Mouse (Mus musculus) spleen, postnatal 10 days (tissue): Measurements from ENCODE around the gene Pnmt.

Source experiments
- DNase-seq, 2 experiments: peaks; one replicate each; pipeline ENCODE4 v3.0.0; 2021 to 2022; ENCODE audit warnings: low spot score in 2 of 2

The Pnmt gene

DNA sequence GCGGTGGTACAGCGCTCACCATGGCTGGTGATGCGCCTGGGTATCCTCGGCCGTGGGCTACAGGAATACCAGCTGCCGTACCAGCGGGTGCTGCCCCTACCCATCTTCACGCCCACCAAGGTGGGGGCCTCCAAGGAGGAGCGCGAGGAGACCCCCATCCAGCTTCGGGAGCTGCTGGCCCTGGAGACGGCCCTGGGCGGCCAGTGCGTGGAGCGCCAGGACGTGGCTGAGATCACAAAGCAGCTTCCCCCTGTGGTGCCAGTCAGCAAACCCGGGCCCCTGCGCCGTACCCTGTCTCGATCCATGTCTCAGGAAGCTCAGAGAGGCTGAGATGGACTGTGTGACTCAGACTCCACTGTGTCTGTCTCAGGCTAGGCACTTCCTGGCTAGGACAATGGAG lies 2.0 kb upstream of the Pnmt start:
- no peak for DNase-seq

GRCm38 (mm10) chr11:98384721-98385637 lies 1.3 kb upstream of the Pnmt start:
- DNase-seq = no peak

- peak in 1 of 2 experiments; percentile 15 for DNase-seq
These were observed 346 bp downstream of the Pnmt start for GRCm38 (mm10) chr11:98386596-98386995.

GRCm38 (mm10) chr11:98387056-98387577 lies 867 bp downstream of the Pnmt start:
- DNase-seq = no peak

DNA sequence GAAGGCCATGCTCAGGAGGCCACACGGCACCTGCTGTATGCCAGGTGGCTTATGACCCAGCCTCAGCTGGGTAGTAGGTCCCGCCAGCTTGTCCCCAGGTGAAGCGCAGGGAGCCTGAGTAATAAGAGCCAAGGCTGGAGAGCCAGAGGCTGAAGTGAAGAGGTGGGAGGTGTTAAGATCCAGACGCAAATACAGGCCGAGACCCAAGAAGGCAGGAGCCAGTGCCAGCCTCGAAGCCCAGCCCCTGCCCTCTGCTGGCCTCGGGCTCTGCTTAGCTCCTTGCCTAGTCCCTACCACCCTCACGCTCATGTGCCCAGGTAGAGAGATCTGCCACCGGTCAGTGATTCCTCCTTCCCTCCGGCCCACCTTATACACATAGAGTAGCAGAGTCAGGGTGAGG lies 2.0 kb downstream of the Pnmt start:
- peak in 1 of 2 experiments; percentile 11 for DNase-seq

DNA sequence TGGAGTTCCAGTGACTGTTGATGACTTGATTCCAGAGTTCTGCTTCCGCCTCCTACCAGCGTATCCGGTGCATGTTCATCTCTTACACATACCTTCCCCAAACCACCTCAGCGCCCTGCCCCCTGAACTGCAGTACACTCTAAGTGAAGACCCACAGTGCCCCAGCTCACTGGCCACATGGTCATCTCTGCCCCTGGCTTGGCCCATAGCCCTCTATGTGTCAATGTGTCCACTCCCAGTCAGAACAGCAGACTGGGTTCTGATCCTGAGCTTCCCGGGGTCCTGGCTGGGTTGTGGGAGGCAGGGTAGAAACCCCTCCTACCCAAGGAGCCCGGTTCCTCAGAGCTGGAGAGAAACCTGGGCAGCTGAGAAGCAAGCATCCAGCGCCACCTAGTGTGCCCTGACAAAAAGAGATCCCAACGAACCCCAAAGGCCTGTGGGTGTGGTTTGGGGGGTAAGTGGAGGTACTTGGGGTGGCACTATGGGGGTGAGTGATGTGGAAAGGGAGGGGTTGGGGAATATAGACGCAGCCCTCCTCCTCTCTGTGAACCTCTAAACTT lies 3.1 kb downstream of the Pnmt start:
- peak in 1 of 2 experiments; percentile 73 for DNase-seq

DNA sequence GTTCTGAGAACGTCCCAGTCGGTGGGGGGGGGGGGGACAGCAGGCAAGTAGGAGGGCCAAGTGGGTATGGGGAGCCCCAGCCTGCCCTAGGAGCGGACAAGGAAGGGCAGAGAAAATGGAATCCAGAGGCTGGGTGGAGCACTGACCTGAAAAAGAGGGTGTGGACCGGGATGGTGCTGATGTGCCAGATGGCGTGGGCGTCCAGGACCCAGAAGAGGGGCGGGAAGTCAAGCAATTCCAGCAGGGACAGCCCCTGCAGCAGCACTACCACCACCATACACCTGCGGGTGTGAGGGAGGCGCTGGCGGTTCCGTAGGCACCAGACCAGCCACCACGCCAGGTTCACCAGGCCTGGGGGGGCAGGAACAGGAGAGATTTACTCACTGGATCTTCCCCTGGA lies 3.9 kb downstream of the Pnmt start:
- no peak for DNase-seq

GRCm38 (mm10) chr11:98392034-98392433 lies 5.8 kb downstream of the Pnmt start:
- no peak for DNase-seq

GRCm38 (mm10) chr11:98392645-98393044 lies 6.4 kb downstream of the Pnmt start:
- DNase-seq = peak; percentile 33 to 55

DNA sequence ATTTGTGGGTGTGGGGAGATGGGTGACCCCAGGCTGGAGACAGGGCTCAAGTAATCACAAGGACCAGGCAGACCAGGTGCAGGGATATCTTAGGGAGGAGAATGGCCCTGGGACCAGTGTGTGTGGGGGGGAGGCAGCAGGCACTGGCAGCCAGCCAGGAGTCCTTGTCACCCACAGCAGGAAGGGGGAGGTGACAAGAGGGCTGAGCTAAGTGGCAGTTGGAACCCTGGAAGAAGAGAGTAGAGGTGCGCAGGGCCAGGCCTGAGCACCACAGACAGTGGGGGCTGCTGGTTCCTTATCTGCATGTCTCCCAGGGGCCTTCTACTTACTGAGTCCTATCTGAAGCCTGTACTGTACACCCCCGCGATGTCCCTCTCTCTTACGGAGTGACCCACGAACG lies 7.1 kb downstream of the Pnmt start:
- peak; percentile 53 to 78 for DNase-seq

- DNase-seq = no peak
These were observed 8.1 kb downstream of the Pnmt start for GRCm38 (mm10) chr11:98394301-98394700.

GRCm38 (mm10) chr11:98395041-98395440 lies 8.8 kb downstream of the Pnmt start:
- DNase-seq = peak in 1 of 2 experiments; percentile 42

GRCm38 (mm10) chr11:98397946-98398345 lies 11.7 kb downstream of the Pnmt start:
- no peak for DNase-seq

DNA sequence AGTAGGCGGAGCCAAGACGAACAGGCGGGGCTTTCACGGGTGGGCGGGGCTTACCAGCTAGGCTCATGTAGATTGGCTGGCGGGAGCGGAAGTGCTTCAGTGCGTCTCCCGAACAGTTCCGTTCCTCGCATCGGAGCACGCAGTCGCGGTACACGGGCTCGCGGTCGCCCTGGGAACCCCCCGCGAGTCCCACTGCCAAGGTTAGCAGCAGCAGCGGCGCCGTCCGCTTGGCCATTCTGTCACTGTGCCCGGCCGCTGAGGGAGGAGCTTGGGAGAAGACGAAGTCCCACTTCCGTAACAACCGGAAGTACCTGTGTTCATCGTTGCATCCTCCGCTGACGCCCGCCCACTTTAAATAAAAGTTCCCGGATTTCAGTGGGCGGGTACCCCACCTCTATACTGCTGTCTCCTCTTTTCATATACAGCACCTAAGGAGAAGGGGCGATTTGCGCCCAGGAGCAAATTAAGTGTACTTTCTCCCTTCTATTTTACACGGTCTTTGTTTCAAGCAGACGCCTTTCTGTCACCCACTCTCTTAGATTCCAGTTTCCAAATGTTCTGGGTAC lies 14.0 kb downstream of the Pnmt start, which contains the start of gene Pgap3:
Gene Pgap3, minus strand, starts transcription at position 330 of the 566 bp plus-strand sequence.
- DNase-seq = peak; percentile 86 to 89

DNA sequence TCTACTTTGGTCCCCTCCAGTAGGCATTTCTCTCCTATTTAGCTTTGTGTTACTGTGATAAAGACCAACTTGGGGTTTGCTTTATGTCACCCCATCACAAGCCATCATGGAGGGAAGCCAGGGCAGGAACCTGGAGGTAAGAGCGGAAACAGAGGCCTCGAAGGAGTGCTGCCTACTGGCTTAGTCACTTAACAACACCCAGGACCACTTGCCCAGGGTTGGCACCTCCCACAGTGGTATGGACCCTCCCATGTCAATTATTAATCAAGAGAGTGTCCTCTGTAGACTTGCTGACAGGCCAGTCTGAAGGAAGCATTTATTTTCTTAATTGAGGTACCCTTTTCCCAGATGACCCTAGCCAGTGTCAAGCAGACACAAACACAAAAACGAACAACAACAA lies 14.6 kb downstream of the Pnmt start:
- DNase-seq = no peak

- DNase-seq = no peak
These were observed 20.4 kb downstream of the Pnmt start for GRCm38 (mm10) chr11:98406621-98407020.

GRCm38 (mm10) chr11:98408872-98409271 lies 22.6 kb downstream of the Pnmt start:
- no peak for DNase-seq

GRCm38 (mm10) chr11:98409341-98409822 lies 23.1 kb downstream of the Pnmt start:
- no peak for DNase-seq

- no peak for DNase-seq
These were observed 26.1 kb downstream of the Pnmt start, which contains the start of gene Erbb2 for GRCm38 (mm10) chr11:98412273-98412796. Gene Erbb2 (plus strand): TSS chr11:98412470.

DNA sequence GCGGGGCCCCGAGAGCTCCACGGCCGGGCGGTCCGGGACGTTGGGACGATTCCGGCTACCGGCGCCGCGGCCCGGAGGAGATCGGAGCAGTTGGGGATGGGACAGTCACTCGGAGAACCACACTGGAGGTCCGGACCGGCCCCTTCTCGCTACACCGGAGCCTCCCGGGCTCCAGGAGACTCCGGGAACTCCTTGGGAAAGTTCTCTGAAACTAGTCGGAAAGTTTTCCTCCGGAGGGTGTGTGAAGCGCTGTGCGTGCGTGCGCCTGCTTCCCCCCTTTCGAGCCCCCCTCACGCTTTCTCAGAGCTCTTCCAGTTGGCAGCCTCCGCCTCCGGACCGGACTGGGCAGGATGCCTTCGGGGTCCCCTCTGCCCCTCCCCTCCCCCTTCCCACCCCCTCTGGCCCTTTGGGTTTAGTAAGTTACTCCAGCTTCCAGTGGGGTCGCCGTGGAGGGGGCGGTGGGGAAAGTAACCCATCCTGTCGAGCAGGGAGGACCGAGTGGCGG lies 26.6 kb downstream of the Pnmt start:
- no peak for DNase-seq

DNA sequence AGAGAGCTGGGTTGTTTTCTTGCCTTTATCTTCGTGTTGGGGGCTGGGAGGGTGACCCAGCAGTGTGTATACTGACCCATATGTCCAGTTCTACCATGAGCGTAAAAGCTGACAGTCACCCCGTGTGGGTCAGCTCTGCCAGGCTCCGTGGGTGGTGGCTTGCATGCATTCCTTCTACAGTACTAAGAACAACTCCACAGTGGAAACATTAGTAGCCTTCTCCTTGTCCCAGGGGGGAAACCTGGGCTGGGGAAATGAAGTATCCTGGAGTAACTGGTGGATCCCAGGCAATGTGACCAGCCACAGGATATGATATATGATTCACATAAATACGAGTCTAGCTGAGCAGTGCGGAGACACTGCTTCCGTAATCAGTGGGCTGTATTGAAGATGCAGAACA lies 27.5 kb downstream of the Pnmt start:
- DNase-seq = no peak

GRCm38 (mm10) chr11:98414162-98414561 lies 27.9 kb downstream of the Pnmt start:
- DNase-seq = no peak
